Mouse (Mus musculus) stomach, embryonic 16.5 days (tissue): ENCODE measurements around the gene Atp8a1. TPM values are rescaled to one million over a fixed set of nuclear protein-coding genes. Genes with fewer than 3 reads are reported as not detected.

Experiments
- ATAC-seq: fragments of 200-750 bp; cut with Nextera tagmentation; 2 replicates; pipeline ENCODE4 v1.8.0; 2017; ENCODE audit warnings: moderate number of reproducible peaks, moderate TSS enrichment; ENCODE audit not compliant: insufficient read depth, low FRiP score
- H3K27ac ChIP-seq: fragments of 300-500 bp; sonication (generic); 2 replicates; pipeline ENCODE4 v1.5.1; 2014; ENCODE audit warnings: low read length
- H3K27me3 ChIP-seq: fragments of 300-500 bp; sonication (generic); 2 replicates; pipeline ENCODE4 v1.6.1; 2014; ENCODE audit warnings: low read length, control low read depth, mixed read lengths; ENCODE audit not compliant: control insufficient read depth, insufficient read depth
- H3K36me3 ChIP-seq: fragments of 300-500 bp; sonication (generic); 2 replicates; pipeline ENCODE4 v1.6.1; 2014; ENCODE audit warnings: low read length; ENCODE audit not compliant: control insufficient read depth, insufficient read depth
- H3K4me1 ChIP-seq: fragments of 300-500 bp; sonication (generic); 2 replicates; pipeline ENCODE4 v1.6.1; 2014; ENCODE audit warnings: low read length, control low read depth, mixed read lengths; ENCODE audit not compliant: control insufficient read depth, insufficient read depth
- H3K4me2 ChIP-seq: fragments of 300-500 bp; sonication (generic); 2 replicates; pipeline ENCODE4 v1.6.1; 2014; ENCODE audit warnings: low read depth, low read length, mixed read lengths
- H3K4me3 ChIP-seq: fragments of 300-500 bp; sonication (generic); replicated peaks from 2 replicates; pipeline ENCODE4 v1.5.1; 2014; ENCODE audit warnings: mild to moderate bottlenecking, low read length
- H3K9ac ChIP-seq: fragments of 300-500 bp; sonication (generic); 2 replicates; pipeline ENCODE4 v1.6.1; 2014; ENCODE audit warnings: low read length
- H3K9me3 ChIP-seq: fragments of 300-500 bp; sonication (generic); replicated peaks from 2 replicates; pipeline ENCODE4 v1.6.1; 2016; ENCODE audit warnings: low read length, control low read depth; ENCODE audit not compliant: control insufficient read depth
- WGBS: fragments of 180-500 bp; shearing (Covaris S2); extraction: QIAGEN DNeasy Blood & Tissue Kit; methylation state at CpG from one replicate; pipeline ENCODE4 v1.1.7; 2014; 5-methylcytosine and 5-hydroxymethylcytosine counted together
- polyA plus RNA-seq: library from polyadenylated mRNA; unstranded; fragments of >200 nt; fragmentation: Nextera tagmentation; extraction: Ambion mirVana; gene quantifications from 2 replicates; pipeline ENCODE4 v1.2.1, GENCODE M21; 2015

Atp8a1 gene
- polyA plus RNA-seq, 1 experiment from 2014 or later: 10.4 TPM

DNA sequence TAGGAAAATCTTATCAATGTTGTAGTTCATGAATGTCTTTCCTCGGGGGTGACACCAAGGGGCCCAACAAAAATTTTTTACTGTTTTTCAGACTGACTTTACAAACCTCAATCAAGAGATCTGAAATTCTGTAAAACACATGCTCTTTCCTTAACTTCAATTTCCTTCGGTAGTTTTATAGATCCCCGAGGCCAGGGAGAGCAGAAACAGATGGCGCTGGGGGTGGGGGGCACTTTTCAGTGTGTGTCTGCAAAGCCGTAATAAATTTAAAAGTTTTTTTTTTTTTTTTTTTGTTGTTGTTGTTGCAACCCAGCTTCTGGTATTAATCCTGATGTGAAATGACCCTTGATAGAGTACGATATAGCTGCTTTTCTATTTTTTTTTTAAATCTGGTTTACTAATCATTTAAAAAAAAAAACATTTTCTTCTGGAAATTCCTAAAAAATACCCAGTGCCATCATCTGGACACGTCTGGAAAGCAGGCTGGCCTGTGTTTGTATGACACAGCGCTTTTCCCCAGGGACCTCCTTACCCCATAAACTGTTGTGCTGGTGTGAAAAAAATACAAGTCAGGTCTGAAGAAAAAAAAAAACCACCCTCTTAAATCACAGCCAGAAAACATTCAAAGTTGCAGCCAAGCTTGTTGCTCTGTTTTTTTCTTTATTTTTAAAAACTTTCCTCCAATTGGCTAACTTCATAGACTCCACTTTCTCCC is 205.7 kb downstream of the Atp8a1 start:
- ATAC-seq: no peak
- no peaks in the 10 kb centered on the region for H3K27me3 ChIP-seq
- no peak overlapping the region for H3K27ac ChIP-seq
- no peaks in the 10 kb centered on the region for H3K36me3 ChIP-seq
- H3K4me3 ChIP-seq: no peak overlapping the region
- 65% methylated on average over 8 of the region's 8 CpGs for WGBS
- no peak overlapping the region for H3K9ac ChIP-seq
- H3K9me3 ChIP-seq: no peaks in the 10 kb centered on the region
- H3K4me2 ChIP-seq: no peak overlapping the region
- H3K4me1 ChIP-seq: no peaks in the 10 kb centered on the region

DNA sequence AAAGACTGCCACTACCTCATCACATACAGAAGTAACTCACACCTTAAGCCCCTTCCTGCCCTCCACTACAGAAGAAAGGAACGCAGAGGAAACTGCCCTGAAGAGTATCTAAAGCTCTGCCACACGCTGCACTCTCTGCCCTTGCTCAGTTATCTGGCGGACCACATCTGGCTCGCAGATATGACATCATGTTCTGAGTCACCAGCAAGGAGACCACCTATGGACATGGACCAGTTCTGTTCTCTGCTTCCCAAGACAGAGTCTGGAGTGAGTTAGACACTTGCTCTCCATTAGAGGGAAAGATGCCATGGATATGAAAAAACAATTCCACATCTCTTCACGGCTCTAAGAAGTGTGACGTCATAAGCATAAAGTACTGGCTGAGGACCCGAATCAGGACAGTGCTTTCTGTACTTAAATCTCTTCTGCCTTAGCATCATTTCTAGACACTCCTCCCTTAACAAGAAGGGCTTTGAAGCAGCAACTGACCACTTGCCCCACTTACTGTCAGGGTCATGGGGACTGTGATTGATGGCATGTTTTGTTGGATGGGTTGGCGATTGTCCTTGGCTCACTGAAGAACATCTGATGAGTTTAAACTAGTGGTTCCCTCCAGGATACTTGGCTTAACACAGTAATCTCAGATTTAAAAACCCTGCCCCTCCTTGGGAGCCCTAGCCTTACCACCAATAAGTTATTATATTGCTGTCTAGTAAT is 206.5 kb downstream of the Atp8a1 start:
- H3K4me3 ChIP-seq: no peak overlapping the region
- no peak for ATAC-seq
- no peaks in the 10 kb centered on the region for H3K9me3 ChIP-seq
- H3K36me3 ChIP-seq: no peaks in the 10 kb centered on the region
- H3K27ac ChIP-seq: no peak overlapping the region
- H3K4me1 ChIP-seq: no peaks in the 10 kb centered on the region
- WGBS: 70% methylated on average over 8 of the region's 8 CpGs
- no peak overlapping the region for H3K4me2 ChIP-seq
- H3K27me3 ChIP-seq: no peaks in the 10 kb centered on the region
- no peak overlapping the region for H3K9ac ChIP-seq

DNA sequence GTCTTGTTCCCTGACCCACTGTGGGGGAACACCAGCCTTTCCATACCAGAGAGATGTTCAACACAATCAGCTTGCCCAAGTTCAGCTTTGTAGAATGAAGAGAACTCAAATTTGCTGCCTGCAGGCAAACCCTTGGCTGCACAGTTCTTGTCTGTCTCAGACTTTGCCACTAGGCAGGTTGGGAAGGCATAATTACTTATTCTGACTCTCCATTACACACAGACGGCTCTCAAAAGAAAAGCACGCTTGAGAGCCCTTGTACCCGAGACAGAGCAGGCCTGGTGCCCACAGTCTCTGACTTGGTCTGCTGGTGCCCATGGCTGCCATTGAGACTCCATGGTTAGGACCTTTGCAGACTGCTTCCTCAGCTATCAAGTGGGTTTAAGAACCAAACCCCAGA is 212.9 kb downstream of the Atp8a1 start:
- WGBS: 66% methylated on average over 3 of the region's 3 CpGs
- no peak overlapping the region for H3K27ac ChIP-seq
- no peak overlapping the region for H3K4me2 ChIP-seq
- no peaks in the 10 kb centered on the region for H3K27me3 ChIP-seq
- H3K9ac ChIP-seq: no peak overlapping the region
- H3K36me3 ChIP-seq: no peaks in the 10 kb centered on the region
- no peak for ATAC-seq
- H3K4me1 ChIP-seq: peaks cover 13% of the 10 kb centered on the region
- no peak overlapping the region for H3K4me3 ChIP-seq
- no peaks in the 10 kb centered on the region for H3K9me3 ChIP-seq

DNA sequence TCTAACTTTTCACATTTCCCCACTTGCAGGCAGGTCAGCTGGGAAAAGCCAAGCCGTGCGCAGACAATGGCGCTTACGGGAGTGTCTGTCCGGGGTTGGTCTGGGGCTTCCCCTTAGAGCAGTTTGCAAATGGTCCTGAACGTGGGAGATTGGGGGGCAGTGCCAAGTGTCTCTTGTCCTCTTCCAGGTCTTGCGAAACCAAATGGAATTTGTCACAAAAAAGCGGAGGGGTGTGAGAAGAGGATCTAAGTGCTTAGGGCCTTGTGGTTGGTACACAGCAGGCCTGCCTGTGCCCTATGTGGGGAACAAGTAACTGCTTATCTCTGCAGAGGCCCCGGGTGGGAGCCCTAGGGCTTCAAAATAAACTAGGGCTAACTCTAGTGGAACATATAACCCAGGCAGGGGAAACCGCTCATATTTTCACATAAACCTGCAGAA is 213.4 kb downstream of the Atp8a1 start:
- H3K27me3 ChIP-seq: no peaks in the 10 kb centered on the region
- WGBS: 32% methylated on average over 10 of the region's 10 CpGs
- no peak overlapping the region for H3K4me3 ChIP-seq
- H3K27ac ChIP-seq: peak overlapping the region; percentile 36; the same call in 1 of the 2 replicates
- H3K36me3 ChIP-seq: no peaks in the 10 kb centered on the region
- H3K4me2 ChIP-seq: peak overlapping the region; percentile 20
- no peaks in the 10 kb centered on the region for H3K9me3 ChIP-seq
- no peak overlapping the region for H3K9ac ChIP-seq
- peaks cover 18% of the 10 kb centered on the region for H3K4me1 ChIP-seq
- ATAC-seq: no peak

DNA sequence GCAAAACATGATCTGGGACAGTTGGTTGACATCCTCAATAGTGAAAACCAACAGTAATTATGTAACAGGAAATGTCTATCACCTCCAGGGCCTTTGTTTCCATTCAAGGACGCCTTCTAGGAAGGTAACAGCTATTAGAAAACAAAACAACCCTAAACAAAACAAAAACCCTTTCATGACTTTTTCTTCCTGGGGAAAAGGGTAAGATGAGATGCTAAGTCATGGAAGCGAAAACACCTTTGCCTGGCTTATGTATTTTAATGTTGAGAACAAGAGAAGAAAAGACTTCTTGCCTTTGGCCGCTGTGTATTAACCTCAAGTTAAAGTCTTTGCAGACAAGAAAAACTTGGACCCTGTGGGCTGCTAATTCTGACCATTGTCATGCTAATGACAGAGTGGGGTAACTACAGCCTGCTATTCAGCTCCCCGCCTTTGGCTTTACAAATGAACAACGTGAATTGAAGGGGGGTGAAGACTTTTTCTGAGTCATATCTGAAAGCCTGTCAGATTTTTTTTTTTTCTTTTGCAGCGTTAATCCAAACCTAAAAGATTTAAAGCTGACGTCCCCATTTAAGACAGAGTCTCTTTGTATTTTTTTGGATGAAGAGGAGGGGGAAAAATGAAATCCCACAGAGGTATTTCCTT is 214.0 kb downstream of the Atp8a1 start:
- no peak for ATAC-seq
- H3K4me3 ChIP-seq: no peak overlapping the region
- peak overlapping the region; percentile 36; the same call in 1 of the 2 replicates for H3K27ac ChIP-seq
- no peak overlapping the region for H3K9ac ChIP-seq
- no peaks in the 10 kb centered on the region for H3K27me3 ChIP-seq
- peak overlapping the region; percentile 20 for H3K4me2 ChIP-seq
- no peaks in the 10 kb centered on the region for H3K36me3 ChIP-seq
- 38% methylated on average over 7 of the region's 7 CpGs for WGBS
- H3K9me3 ChIP-seq: no peaks in the 10 kb centered on the region
- peaks cover 18% of the 10 kb centered on the region for H3K4me1 ChIP-seq

DNA sequence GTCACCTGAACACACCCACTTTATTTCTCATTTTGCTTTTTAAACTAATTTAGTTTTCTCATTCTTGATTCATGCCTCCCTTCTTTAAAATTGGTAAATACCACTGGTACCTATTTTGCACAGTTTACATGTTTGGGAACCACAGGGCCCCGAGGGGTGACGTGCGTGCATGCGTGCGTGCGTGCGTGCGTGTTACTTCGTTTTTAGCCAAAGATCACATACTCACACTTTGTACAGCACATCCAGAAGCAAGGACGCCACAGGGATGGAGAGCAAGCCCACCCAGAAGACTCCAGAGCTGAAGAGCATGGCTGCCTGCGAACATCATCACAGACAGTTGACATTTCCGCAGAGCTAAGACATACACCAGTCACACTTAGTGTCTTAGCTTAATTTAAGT is 216.0 kb downstream of the Atp8a1 start:
- H3K27ac ChIP-seq: no peak overlapping the region
- H3K9me3 ChIP-seq: no peaks in the 10 kb centered on the region
- H3K36me3 ChIP-seq: no peaks in the 10 kb centered on the region
- H3K4me2 ChIP-seq: no peak overlapping the region
- no peak overlapping the region for H3K9ac ChIP-seq
- H3K4me1 ChIP-seq: peaks cover 18% of the 10 kb centered on the region
- H3K27me3 ChIP-seq: no peaks in the 10 kb centered on the region
- WGBS: 94% methylated on average over 12 of the region's 12 CpGs
- no peak for ATAC-seq
- H3K4me3 ChIP-seq: no peak overlapping the region

DNA sequence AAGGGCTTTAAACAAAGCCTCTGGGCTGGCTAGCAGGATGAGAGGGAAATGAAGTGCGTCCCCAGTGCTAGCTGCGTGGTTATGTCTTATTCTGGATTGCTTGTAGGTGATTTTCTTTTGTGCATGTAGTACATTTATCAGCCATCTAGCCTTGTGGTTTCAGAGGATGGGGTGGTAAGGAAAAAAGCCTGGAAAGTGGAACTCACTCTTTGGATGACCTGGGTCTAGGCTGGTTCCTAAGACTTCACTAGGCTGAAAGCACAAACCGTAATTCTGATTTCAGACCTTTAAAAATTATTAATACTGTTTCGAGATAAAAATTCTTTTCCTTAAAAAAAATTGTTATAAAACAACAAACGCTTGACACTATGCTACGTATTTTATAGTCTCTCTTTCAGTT is 217.4 kb downstream of the Atp8a1 start:
- no peaks in the 10 kb centered on the region for H3K9me3 ChIP-seq
- ATAC-seq: no peak
- 82% methylated on average over 6 of the region's 6 CpGs for WGBS
- no peaks in the 10 kb centered on the region for H3K36me3 ChIP-seq
- peaks cover 18% of the 10 kb centered on the region for H3K4me1 ChIP-seq
- no peak overlapping the region for H3K27ac ChIP-seq
- no peak overlapping the region for H3K4me2 ChIP-seq
- no peak overlapping the region for H3K4me3 ChIP-seq
- no peak overlapping the region for H3K9ac ChIP-seq
- no peaks in the 10 kb centered on the region for H3K27me3 ChIP-seq

DNA sequence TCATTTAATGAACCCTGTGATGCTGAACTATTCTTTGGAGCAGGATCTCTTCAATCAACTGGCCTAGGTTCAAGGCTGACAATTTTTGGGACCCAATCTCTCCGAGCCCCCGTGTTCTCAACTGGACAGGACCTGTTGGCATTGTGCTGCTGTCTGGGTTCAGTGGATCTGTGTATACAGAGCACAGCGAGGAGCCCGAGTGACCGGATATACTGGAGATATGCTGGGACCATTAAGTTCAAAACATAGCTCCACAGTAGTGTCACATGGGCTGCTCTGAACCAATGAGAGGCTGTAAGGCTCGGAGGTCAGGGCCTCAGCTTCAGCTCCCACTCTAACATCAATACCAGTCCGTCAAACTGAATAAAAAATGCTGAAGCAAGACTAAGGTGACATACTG is 217.8 kb downstream of the Atp8a1 start:
- ATAC-seq: no peak
- whole genome bisulfite sequencing: 60% methylated on average over 7 of the region's 7 CpGs
- Histone ChIP-seq H3K27me3 (no peaks in the 10 kb centered on the region), H3K4me2 (no peak overlapping the region), H3K36me3 (no peaks in the 10 kb centered on the region), H3K4me1 (peaks cover 18% of the 10 kb centered on the region), H3K9ac (no peak overlapping the region), H3K27ac (peak overlapping the region; percentile 78), H3K9me3 (no peaks in the 10 kb centered on the region), H3K4me3 (no peak overlapping the region)
